Mouse (Mus musculus) spleen, postnatal 10 days (tissue): ENCODE results near the gene A730071L15Rik.

Source experiments
- DNase-seq, 2 experiments: peaks; one replicate each; pipeline ENCODE4 v3.0.0; 2021 to 2022; ENCODE audit warnings: low spot score in 2 of 2

The A730071L15Rik gene

GRCm38 (mm10) chr11:6183246-6183645, 16.6 kb upstream of the A730071L15Rik start:
- DNase-seq: no peak

- peak in 1 of 2 experiments; percentile 34 for DNase-seq
Measured at GRCm38 (mm10) chr11:6184202-6184935, 15.5 kb upstream of the A730071L15Rik start.

- no peak for DNase-seq
Measured at GRCm38 (mm10) chr11:6187399-6187798, 12.4 kb upstream of the A730071L15Rik start.

GRCm38 (mm10) chr11:6187878-6188277, 12.0 kb upstream of the A730071L15Rik start:
- DNase-seq: peak; percentile 68 to 84

GRCm38 (mm10) chr11:6196780-6197179, 3.0 kb upstream of the A730071L15Rik start:
- no peak for DNase-seq

- DNase-seq: no peak
Measured at GRCm38 (mm10) chr11:6198449-6198848, 1.4 kb upstream of the A730071L15Rik start.

GRCm38 (mm10) chr11:6200087-6200569, 299 bp downstream of the A730071L15Rik start, which contains the start of gene Nudcd3:
Nudcd3 (minus strand) TSS chr11:6200415.
- DNase-seq: peak; percentile 88 to 90

GRCm38 (mm10) chr11:6200570-6200969, 741 bp downstream of the A730071L15Rik start:
- no peak for DNase-seq

- no peak for DNase-seq
Measured at GRCm38 (mm10) chr11:6207090-6207489, 7.3 kb downstream of the A730071L15Rik start.

- no peak for DNase-seq
Measured at GRCm38 (mm10) chr11:6208158-6208557, 8.3 kb downstream of the A730071L15Rik start.

- no peak for DNase-seq
Measured at GRCm38 (mm10) chr11:6216834-6217233, 17.0 kb downstream of the A730071L15Rik start.

GRCm38 (mm10) chr11:6218189-6218896, 18.5 kb downstream of the A730071L15Rik start:
- no peak for DNase-seq

- DNase-seq: no peak
Measured at GRCm38 (mm10) chr11:6219967-6220366, 20.1 kb downstream of the A730071L15Rik start.

- DNase-seq: no peak
Measured at GRCm38 (mm10) chr11:6222187-6222586, 22.4 kb downstream of the A730071L15Rik start.

- DNase-seq: no peak
Measured at GRCm38 (mm10) chr11:6224541-6225229, 24.9 kb downstream of the A730071L15Rik start.

GRCm38 (mm10) chr11:6230012-6230411, 30.2 kb downstream of the A730071L15Rik start, which contains the start of gene Npc1l1:
Npc1l1 (minus strand) TSS chr11:6230143.
- DNase-seq: no peak

- DNase-seq: no peak
Measured at GRCm38 (mm10) chr11:6233025-6233424, 33.2 kb downstream of the A730071L15Rik start.

- DNase-seq: no peak
Measured at GRCm38 (mm10) chr11:6244707-6245106, 44.9 kb downstream of the A730071L15Rik start.
